Mouse (Mus musculus) ES-Bruce4 (cell line): ENCODE measurements around the gene Khsrp.
A peak's percentile ranks its signal among the peaks of the same experiment; 100 is the strongest.

Experiments used
- CTCF ChIP-seq: IDR thresholded peaks from one replicate; pipeline ENCODE4 v1.8.1; 2011; ENCODE audit warnings: low read depth, low read length
- EP300 ChIP-seq: IDR thresholded peaks from 2 replicates; pipeline ENCODE4 v1.6.1; 2011; ENCODE audit warnings: low read depth, low read length; ENCODE audit not compliant: insufficient read depth
- POLR2A ChIP-seq: IDR thresholded peaks from one replicate; pipeline ENCODE4 v1.8.1; 2011; ENCODE audit warnings: low read length; ENCODE audit not compliant: insufficient read depth

DNA sequence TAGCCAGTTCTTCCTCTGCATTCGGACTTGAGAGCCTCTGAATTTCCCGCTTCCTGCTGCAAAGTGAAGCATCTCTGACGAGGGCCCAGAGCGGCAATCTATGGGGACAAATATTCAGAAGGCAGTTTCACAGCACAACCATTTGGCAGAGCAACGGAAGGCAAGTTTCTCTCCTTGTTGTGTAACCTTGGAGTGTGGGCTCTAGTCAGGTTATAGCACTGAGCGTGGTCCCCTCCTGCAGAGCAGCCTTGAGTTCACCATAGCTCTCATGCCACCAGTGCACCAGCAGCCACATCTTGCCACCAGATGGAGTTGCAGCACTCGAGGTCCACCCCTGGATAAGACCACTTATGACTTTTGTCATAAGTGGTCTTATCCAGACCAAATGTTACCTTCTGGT is 42.9 kb downstream of the Khsrp start:
- peak; percentile 39 for TF ChIP-seq CTCF
- no peak for TF ChIP-seq POLR2A
- TF ChIP-seq EP300 = no peak
